Mouse (Mus musculus) right cerebral cortex, adult 2 months (tissue): ENCODE results near the gene Pitpnm1.
A peak's percentile ranks its signal among the peaks of the same experiment; 100 is the strongest.
"Not testable (repeated sequence)": the region's sequence is repeated elsewhere in the genome, so short reads cannot be mapped to it uniquely, and the experiment has no call there.

Source experiments
- DNase-seq, 2 experiments: peaks; one replicate each; pipeline ENCODE4 v3.0.0; 2021 to 2022; ENCODE audit warnings: low spot score in 2 of 2

Gene Pitpnm1

DNA sequence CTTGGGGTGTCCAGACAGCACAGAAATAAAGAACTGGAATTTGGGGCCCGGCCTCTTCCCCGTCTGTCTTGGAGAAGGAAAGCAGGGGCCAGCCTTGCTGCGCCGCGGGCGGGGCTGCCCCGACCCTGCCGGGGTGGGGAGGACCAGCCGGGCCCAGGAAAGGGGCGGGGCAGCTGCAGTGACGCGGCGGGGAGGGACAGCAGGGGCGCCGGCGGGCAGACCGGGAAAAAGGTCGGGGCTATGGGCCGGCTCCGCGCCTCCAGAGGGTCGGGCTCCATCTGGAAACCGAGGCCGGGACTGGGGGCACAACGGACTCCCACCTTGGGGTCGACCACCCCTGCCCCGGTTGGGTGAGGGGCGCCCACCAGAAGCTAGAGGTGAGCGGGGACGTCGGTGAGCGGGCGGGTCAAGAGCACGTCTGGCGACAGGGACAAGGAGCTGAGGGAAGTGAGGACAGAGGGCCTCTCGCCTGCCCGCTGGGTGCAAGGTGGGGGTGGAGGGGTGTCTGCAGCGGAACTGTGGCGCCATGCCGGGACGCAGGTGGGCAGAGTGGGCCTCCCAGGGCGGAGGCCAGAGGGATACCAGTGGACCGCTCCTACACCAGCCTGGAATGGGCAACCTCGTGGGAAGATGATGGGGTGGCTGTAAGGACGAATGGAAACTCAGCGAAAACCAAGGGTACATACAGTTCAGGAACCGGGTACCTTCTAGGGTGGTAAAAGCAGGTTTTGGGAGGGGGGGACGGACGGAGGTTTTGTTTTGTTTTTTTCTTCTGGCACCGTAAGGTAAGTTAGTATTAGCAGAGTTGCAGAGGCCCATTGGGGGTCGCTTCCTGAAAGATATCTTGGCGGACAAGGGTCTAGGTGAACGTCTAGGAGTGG is at the start of gene Pitpnm1:
Pitpnm1 (plus strand) TSS at position 162 of the 881 bp plus-strand sequence.
- peak in 1 of 2 experiments; percentile 64 for DNase-seq

- no peak for DNase-seq
Observed at GRCm38 (mm10) chr19:4051016-4051415, 48.8 kb upstream of the Pitpnm1 start.

GRCm38 (mm10) chr19:4051741-4052515 is 47.9 kb upstream of the Pitpnm1 start:
- peak; percentile 52 to 55 for DNase-seq

- DNase-seq = no peak
Observed at GRCm38 (mm10) chr19:4052516-4053030, 47.2 kb upstream of the Pitpnm1 start.

- DNase-seq = no peak
Observed at GRCm38 (mm10) chr19:4054613-4055012, 45.2 kb upstream of the Pitpnm1 start.

DNA sequence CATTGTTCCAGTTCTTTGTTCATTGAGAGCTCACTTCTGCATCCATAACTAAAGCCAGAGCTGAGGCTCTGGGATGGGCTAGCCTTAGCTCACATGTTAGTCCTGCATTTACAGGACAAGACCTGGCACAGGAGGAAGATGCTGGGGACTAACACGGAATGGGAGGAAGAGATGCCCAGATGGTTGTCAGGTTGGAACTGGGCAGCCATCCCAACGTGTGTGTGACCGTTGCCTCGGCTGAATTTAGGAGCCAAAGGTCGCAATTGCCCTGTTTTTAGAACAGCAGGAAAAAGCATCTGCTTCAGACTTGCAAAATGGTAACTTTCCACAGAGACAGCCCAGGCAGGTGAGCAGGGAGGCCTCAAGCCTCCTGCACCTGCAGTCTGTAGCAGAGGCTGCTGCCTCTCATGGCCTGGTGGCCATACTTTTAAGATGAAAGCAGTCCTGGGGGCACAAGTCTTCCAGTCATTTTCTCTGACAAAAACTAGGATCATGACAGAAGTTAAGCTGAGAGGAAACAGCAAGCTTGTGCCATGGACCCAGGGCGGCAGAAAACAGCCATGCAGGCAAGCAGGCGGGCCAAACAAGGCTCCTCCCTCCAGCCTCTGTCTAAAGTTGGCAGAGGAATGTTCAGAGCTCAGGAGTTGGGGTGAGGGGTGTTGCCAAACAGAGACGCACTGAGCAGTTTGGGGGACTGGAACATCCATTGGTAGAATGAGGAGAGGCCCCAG is 44.4 kb upstream of the Pitpnm1 start:
- DNase-seq = no peak

GRCm38 (mm10) chr19:4055947-4056693 is 43.7 kb upstream of the Pitpnm1 start:
- no peak for DNase-seq

GRCm38 (mm10) chr19:4056727-4057126 is 43.1 kb upstream of the Pitpnm1 start:
- DNase-seq = no peak

DNA sequence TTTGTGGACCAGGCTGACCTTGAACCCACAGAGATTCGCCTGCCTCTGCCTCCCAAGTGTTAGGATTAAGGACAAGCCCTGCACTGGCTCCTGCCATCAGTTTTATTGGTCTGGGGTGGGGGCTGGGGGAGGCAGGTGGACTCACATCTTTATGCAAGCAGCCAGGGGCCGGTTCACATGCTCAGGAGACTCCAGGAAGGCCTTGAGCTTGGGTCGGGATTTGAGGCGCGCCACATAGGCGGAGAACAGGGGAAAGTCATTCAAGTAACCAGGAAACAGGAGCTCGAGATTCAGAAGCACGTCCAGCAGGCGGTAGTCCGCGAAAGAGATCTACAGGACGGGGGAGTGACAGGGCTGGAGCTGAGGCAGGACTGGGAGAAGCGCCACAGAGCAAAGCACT is 42.4 kb upstream of the Pitpnm1 start:
- DNase-seq = no peak

- DNase-seq = no peak
Observed at GRCm38 (mm10) chr19:4057962-4058361, 41.8 kb upstream of the Pitpnm1 start.

DNA sequence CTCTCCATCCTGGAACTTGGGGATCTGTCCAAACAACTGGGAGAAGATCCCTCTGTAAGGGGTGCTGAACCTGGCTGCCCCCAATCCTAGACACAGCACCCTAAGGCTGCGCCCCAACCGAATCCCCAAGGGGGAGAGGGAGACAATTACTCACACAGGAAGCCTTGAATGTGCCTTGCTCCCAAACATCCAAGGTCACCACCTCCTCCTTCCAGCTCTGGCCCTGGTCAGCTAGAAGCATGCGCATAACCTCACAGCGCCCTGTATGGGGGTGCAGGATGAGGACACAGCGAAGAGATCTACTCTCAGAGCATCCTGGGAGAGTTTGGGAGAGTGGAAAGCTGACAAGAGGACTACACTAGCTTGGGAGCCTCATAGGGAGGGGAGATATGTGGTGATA is 41.2 kb upstream of the Pitpnm1 start:
- no peak for DNase-seq

GRCm38 (mm10) chr19:4059069-4059740 is 40.6 kb upstream of the Pitpnm1 start, which contains the start of gene Gstp3:
Gene Gstp3 (minus strand): TSS chr19:4059569.
- DNase-seq = no peak

GRCm38 (mm10) chr19:4060044-4060898 is 39.5 kb upstream of the Pitpnm1 start:
- not testable (repeated sequence) for DNase-seq

DNA sequence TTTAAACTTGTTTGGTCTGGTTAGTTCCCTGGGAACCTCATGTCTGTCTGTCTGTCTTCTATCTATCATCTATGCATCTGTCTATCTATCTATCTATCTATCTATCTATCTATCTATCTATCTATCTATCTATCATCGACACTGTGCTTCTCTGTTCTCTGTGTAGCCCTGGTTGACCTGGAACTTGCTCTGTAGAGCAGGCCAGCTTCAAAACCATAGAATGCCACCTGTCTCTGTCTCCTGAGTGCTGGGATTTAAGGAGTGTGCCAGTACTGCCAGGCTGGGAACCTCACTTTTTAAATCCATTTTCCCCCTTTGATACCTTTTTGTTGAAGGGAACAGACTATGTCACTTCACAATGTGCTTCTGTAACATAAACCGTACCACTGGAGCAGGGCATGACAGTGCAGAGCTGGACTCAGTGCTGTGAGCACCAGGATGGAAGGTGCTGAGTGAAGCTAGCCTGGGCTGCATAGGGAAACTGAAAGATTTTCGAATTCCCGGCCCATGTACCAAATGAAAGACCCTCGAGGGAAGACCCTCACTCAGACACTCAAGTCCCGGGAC is 38.8 kb upstream of the Pitpnm1 start:
- DNase-seq = no peak

DNA sequence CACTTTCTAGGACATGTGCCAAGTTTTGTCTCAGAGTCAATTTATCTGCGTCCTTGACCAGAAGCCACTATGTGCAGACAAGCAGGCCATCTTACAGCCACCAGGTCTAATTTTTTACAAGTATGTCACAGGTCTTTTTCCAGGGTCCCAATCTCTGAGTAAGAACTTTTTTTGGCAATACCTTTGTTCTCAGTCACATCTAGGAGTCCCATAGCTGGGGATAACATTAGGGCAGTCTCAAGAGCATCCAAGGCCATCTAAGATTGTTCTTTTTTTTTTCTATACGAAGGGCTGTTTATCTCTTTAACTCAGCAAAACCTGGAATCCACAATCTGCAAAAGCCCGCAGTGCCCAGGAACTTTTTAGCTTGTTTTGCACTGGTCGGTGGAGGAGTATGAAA is 36.4 kb upstream of the Pitpnm1 start:
- DNase-seq = not testable (repeated sequence)

GRCm38 (mm10) chr19:4064501-4064900 is 35.3 kb upstream of the Pitpnm1 start:
- not testable (repeated sequence) for DNase-seq

DNA sequence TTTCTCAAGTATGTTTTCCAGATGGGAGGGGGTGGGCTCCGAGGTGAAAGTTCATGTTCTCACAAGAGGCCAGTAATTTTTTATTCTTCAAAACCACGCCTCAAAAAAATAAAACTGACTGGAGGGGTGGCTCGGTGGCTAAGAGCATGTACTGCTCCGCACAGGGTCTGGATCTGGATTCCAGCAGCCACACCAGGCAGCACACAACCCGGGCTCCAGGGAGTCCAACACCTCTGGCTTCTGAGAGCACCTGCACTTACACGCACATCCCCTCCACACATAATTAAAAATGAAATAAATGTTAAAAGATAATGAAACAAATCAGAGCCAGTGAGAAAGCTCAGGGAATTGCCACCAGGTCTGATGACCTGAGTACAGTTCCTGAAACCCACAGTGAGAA is 33.5 kb upstream of the Pitpnm1 start:
- DNase-seq = no peak

DNA sequence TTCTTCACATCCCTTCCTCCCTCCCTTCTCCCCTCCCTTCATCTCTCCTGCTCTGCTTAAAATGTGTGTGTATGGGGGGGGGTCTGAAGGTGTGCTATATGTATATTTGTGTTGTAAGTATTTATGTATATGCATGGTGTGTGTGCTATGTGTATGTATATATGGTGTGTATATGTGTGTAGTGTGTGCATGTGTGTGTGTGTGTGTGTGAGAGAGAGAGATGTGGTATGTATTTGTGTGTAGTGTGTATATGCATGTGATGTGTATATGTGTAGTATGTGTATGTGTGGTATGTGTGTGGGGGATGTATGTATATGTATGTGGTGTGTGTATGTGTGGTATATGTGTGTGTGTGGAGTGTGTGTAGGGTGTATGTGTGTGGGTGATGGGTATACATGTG is 32.9 kb upstream of the Pitpnm1 start:
- no peak for DNase-seq

GRCm38 (mm10) chr19:4068242-4068641 is 31.6 kb upstream of the Pitpnm1 start:
- DNase-seq = not testable (repeated sequence)
